ENCODE assay signal across 8 mouse cellular contexts in genomic region chr13:31618001-31618400, GRCm38 (mm10). TPM values are rescaled to one million over a fixed set of nuclear protein-coding genes. Genes with fewer than 3 reads are reported as not detected.
DNase-seq lines count a peak whose midpoint lies in the region; ATAC-seq and TF ChIP-seq lines count a peak whose summit lies in the region.

No protein-coding gene starts in this region.

- 3% methylated on average over 12 of the region's 12 CpGs for WGBS in heart, embryonic 12.5 days
- under 1% methylated on average over 12 of the region's 12 CpGs for WGBS in hindbrain, embryonic 13.5 days
- WGBS in midbrain, embryonic 13.5 days, result under 1% methylated on average over 12 of the region's 12 CpGs
- 2% methylated on average over 12 of the region's 12 CpGs for WGBS in kidney, adult 2 months

- H3K9me3 ChIP-seq in heart, embryonic 12.5 days (replicated peaks), result no peaks in the 10 kb centered on the region
- H3K9me3 ChIP-seq in hindbrain, embryonic 13.5 days, result no peaks in the 10 kb centered on the region
- no peaks in the 10 kb centered on the region for H3K9me3 ChIP-seq in midbrain, embryonic 13.5 days

- ATAC-seq in heart, embryonic 12.5 days (ENCODE audit: insufficient number of reproducible peaks, low FRiP score), result no peak
- peak; percentile 28; the same call in 1 of the 2 replicates for ATAC-seq in hindbrain, embryonic 13.5 days (ENCODE audit: low FRiP score)
- 0 out of 2 replicates have a peak, but pooled peaks have one; percentile 2 for ATAC-seq in midbrain, embryonic 13.5 days

- H3K27me3 ChIP-seq in heart, embryonic 12.5 days (replicated peaks), result peaks cover 92% of the 10 kb centered on the region
- peaks cover 96% of the 10 kb centered on the region for H3K27me3 ChIP-seq in hindbrain, embryonic 13.5 days
- H3K27me3 ChIP-seq in midbrain, embryonic 13.5 days, result peaks cover 99% of the 10 kb centered on the region
- peaks cover 9% of the 10 kb centered on the region for H3K27me3 ChIP-seq in kidney, adult 2 months (replicated peaks; ENCODE audit: control insufficient read depth, insufficient read depth, low read length)

- H3K4me1 ChIP-seq in heart, embryonic 12.5 days (replicated peaks), result peaks cover 24% of the 10 kb centered on the region
- no peaks in the 10 kb centered on the region for H3K4me1 ChIP-seq in cortical plate, adult 2 months (ENCODE audit: control insufficient read depth, insufficient read depth, low read length)
- H3K4me1 ChIP-seq in hindbrain, embryonic 13.5 days (replicated peaks), result peaks cover 11% of the 10 kb centered on the region; the same call in 1 of the 2 replicates
- peaks cover 18% of the 10 kb centered on the region for H3K4me1 ChIP-seq in midbrain, embryonic 13.5 days (replicated peaks)
- H3K4me1 ChIP-seq in kidney, adult 2 months (ENCODE audit: control insufficient read depth, insufficient read depth, low read length), result no peaks in the 10 kb centered on the region; the same call in 1 of the 2 replicates

- no peak for TF ChIP-seq CTCF in cortical plate, adult 2 months (IDR thresholded peaks at IDR 0.05; ENCODE audit: extremely low read depth, insufficient read depth, low read length)
- TF ChIP-seq CTCF in kidney, adult 2 months (conservative IDR thresholded peaks at IDR 0.05; ENCODE audit: insufficient read depth, insufficient read length, low read depth, low read length), result no peak

- peak overlapping the region; percentile 74 for H3K4me2 ChIP-seq in heart, embryonic 12.5 days
- H3K4me2 ChIP-seq in hindbrain, embryonic 13.5 days, result peak overlapping the region; percentile 54
- H3K4me2 ChIP-seq in midbrain, embryonic 13.5 days (replicated peaks), result peak overlapping the region; percentile 57

- no peak for DNase-seq in heart, postnatal 25 days (ENCODE audit: low spot score)
- no peak for DNase-seq in layer of hippocampus, adult 9-11 months
- DNase-seq in cerebellum, postnatal 4 days (ENCODE audit: low spot score in 2 of 2), result no peak
- DNase-seq in kidney, adult 2 months, result no peak

- no peak overlapping the region for H3K27ac ChIP-seq in heart, embryonic 12.5 days (ENCODE audit: poor library complexity, severe bottlenecking)
- H3K27ac ChIP-seq in cortical plate, adult 2 months (ENCODE audit: insufficient read depth, low read length), result 0 out of 2 replicates have a peak overlapping the region, but pooled peaks have one; percentile 37
- no peak overlapping the region for H3K27ac ChIP-seq in hindbrain, embryonic 13.5 days
- no peak overlapping the region for H3K27ac ChIP-seq in midbrain, embryonic 13.5 days
- H3K27ac ChIP-seq in kidney, adult 2 months (ENCODE audit: insufficient read depth, low read depth, low read length), result no peak overlapping the region

- peak overlapping the region; percentile 41 for H3K4me3 ChIP-seq in heart, embryonic 12.5 days
- peak overlapping the region; percentile 21; the same call in 1 of the 2 replicates for H3K4me3 ChIP-seq in cortical plate, adult 2 months (ENCODE audit: insufficient read depth, low read length)
- H3K4me3 ChIP-seq in hindbrain, embryonic 13.5 days, result peak overlapping the region; percentile 33
- H3K4me3 ChIP-seq in midbrain, embryonic 13.5 days (replicated peaks), result peak overlapping the region; percentile 34
- no peak overlapping the region for H3K4me3 ChIP-seq in kidney, adult 2 months (ENCODE audit: insufficient read depth, low read depth, low read length)

- intact Hi-C loops in heart, postnatal 25 days (cut with DNase I), result loop anchor here (1.0 to 5.0 kb wide), 4 partner anchors 411 to 716 kb away; no protein-coding TSS in a partner anchor

- no peak for TF ChIP-seq POLR2A in cortical plate, adult 2 months (IDR thresholded peaks at IDR 0.05; ENCODE audit: extremely low read depth, insufficient read depth, low read length)
- TF ChIP-seq POLR2A in kidney, adult 2 months (IDR thresholded peaks at IDR 0.05; ENCODE audit: low read depth, low read length), result no peak

- no peak overlapping the region for H3K9ac ChIP-seq in heart, embryonic 12.5 days
- H3K9ac ChIP-seq in hindbrain, embryonic 13.5 days, result no peak overlapping the region
- no peak overlapping the region for H3K9ac ChIP-seq in midbrain, embryonic 13.5 days (replicated peaks)

- no peaks in the 10 kb centered on the region for H3K36me3 ChIP-seq in heart, embryonic 12.5 days
- H3K36me3 ChIP-seq in hindbrain, embryonic 13.5 days, result no peaks in the 10 kb centered on the region
- H3K36me3 ChIP-seq in midbrain, embryonic 13.5 days, result no peaks in the 10 kb centered on the region
- no peaks in the 10 kb centered on the region for H3K36me3 ChIP-seq in kidney, adult 2 months (ENCODE audit: control insufficient read depth, insufficient read depth, low read length)

RNA-seq across cellular contexts. Expression of gene Foxf2, which starts 7.6 kb away (rescaled TPM):
- 0.18 TPM in 1 of 2 replicates, not detected in the other for polyA plus RNA-seq in heart, embryonic 12.5 days (2016; fragmentation: Nextera tagmentation; extraction: Ambion mirVana)
- under 1 TPM in 1 of 2 experiments, not detected in 1; 0.18 TPM for total RNA-seq in heart, postnatal 25 days (2021)
- polyA plus RNA-seq in cortical plate, adult 2 months (2012; rRNA removed), result 5.8 and 6.1 TPM in 2 replicates
- polyA plus RNA-seq in hindbrain, embryonic 13.5 days (2015; fragmentation: Nextera tagmentation; extraction: Ambion mirVana), result 4.7 and 5.5 TPM in 2 replicates
- polyA plus RNA-seq in midbrain, embryonic 13.5 days (2015; fragmentation: Nextera tagmentation; extraction: Ambion mirVana), result 4.3 and 5.0 TPM in 2 replicates
- polyA plus RNA-seq in kidney, adult 2 months (2012; rRNA removed), result 0.10 TPM in 1 of 2 replicates, not detected in the other

RNA-seq across cellular contexts. Expression of gene A530084C06Rik, which starts 58.9 kb away (rescaled TPM):
- polyA plus RNA-seq in heart, embryonic 12.5 days (2016; fragmentation: Nextera tagmentation; extraction: Ambion mirVana), result not detected in 2 replicates
- total RNA-seq in heart, postnatal 25 days (2021), result under 1 TPM in 1 of 2 experiments, not detected in 1; 0.08 TPM
- 0.44 and 0.61 TPM in 2 replicates for polyA plus RNA-seq in cortical plate, adult 2 months (2012; rRNA removed)
- polyA plus RNA-seq in hindbrain, embryonic 13.5 days (2015; fragmentation: Nextera tagmentation; extraction: Ambion mirVana), result not detected in 2 replicates
- not detected in 2 replicates for polyA plus RNA-seq in midbrain, embryonic 13.5 days (2015; fragmentation: Nextera tagmentation; extraction: Ambion mirVana)
- 0.30 and 0.39 TPM in 2 replicates for polyA plus RNA-seq in kidney, adult 2 months (2012; rRNA removed)
